9 mouse cellular contexts compared by ENCODE assay signal in the genomic region with DNA sequence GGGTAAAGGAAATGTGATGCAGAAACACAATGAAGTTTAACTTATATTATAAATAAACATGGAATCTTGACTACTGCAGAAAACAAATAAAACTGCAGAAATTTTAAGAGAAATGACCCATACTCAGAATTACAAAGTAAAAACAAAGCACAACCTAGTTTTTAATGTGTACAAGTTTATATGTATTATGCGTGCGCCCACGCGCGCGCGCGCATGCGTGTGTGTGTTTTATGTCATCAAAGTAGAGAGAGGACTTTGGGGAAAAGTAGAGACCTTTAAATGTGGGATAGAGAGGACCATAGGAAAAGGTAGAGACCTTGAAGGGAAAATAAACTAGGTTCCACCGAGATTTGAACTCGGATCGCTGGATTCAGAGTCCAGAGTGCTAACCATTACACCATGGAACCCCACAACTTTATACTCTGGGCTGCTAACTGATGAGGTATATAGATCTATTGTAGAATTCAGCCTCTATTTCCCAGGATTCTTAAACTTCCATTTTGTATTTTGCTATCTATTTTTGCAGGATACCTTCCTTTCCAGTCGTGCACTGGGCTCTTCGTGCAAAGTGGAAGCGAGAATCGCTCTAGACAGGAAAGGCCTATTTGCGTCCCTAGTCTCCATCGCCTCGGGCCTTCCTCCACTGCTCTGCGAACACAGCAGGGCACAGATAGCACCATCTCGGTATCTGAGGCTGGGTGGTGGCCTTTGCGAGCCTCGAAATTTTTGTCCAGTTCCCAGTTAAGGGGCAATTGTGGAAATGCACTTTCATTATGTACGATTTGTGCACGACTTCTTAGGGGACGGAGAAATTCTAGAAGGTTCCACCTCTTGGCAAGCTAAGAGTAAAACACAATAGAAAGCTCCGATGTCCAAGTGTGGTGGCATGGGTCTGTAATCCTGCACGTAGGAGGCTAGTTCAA. TPM values are rescaled to one million over a fixed set of nuclear protein-coding genes. Genes with fewer than 3 reads are reported as not detected.
A peak's percentile ranks its signal among the peaks of the same experiment; 100 is the strongest.
DNase-seq lines count a peak whose midpoint lies in the region; ATAC-seq lines count a peak whose summit lies in the region.
"Had no signal": no experiment of that assay in that cellular context is flagged by ENCODE, and none has a peak within 500 bp of the region (broad histone marks: within the 10 kb centered on the region; RNA-seq: fewer than 3 reads in every experiment).

No protein-coding gene starts in this region.

- H3K27ac ChIP-seq in forebrain, embryonic 11.5 days (ENCODE audit: low read depth, low read length): no peak overlapping the region
- no peak overlapping the region for H3K27ac ChIP-seq in forebrain, embryonic 15.5 days (replicated peaks)
- no peak overlapping the region for H3K27ac ChIP-seq in embryonic facial prominence, embryonic 12.5 days
- H3K27ac ChIP-seq in intestine, embryonic 15.5 days: no peak overlapping the region
- no peak overlapping the region for H3K27ac ChIP-seq in midbrain, embryonic 15.5 days

- ATAC-seq in forebrain, embryonic 11.5 days (replicated peaks; ENCODE audit: low FRiP score): no peak
- ATAC-seq in forebrain, embryonic 15.5 days (replicated peaks): no peak
- no peak for ATAC-seq in embryonic facial prominence, embryonic 12.5 days (ENCODE audit: insufficient number of reproducible peaks, insufficient read depth, low FRiP score, low TSS enrichment)
- peak; percentile 22; the same call in 1 of the 2 replicates for ATAC-seq in intestine, embryonic 15.5 days
- no peak for ATAC-seq in midbrain, embryonic 15.5 days (replicated peaks)

- no peaks in the 10 kb centered on the region for H3K36me3 ChIP-seq in forebrain, embryonic 11.5 days (ENCODE audit: control insufficient read depth, insufficient read depth, low read length)
- no peaks in the 10 kb centered on the region for H3K36me3 ChIP-seq in forebrain, embryonic 15.5 days
- no peaks in the 10 kb centered on the region for H3K36me3 ChIP-seq in embryonic facial prominence, embryonic 12.5 days
- no peaks in the 10 kb centered on the region for H3K36me3 ChIP-seq in intestine, embryonic 15.5 days
- no peaks in the 10 kb centered on the region for H3K36me3 ChIP-seq in midbrain, embryonic 15.5 days (replicated peaks)

- H3K9me3 ChIP-seq in forebrain, embryonic 11.5 days (ENCODE audit: control insufficient read depth, low read length): no peaks in the 10 kb centered on the region
- H3K9me3 ChIP-seq in forebrain, embryonic 15.5 days: no peaks in the 10 kb centered on the region
- H3K9me3 ChIP-seq in embryonic facial prominence, embryonic 12.5 days: no peaks in the 10 kb centered on the region
- no peaks in the 10 kb centered on the region for H3K9me3 ChIP-seq in intestine, embryonic 15.5 days
- H3K9me3 ChIP-seq in midbrain, embryonic 15.5 days: no peaks in the 10 kb centered on the region

- H3K27me3 ChIP-seq in forebrain, embryonic 11.5 days (ENCODE audit: control insufficient read depth, insufficient read depth, low read length): no peaks in the 10 kb centered on the region
- H3K27me3 ChIP-seq in forebrain, embryonic 15.5 days: no peaks in the 10 kb centered on the region
- H3K27me3 ChIP-seq in embryonic facial prominence, embryonic 12.5 days: no peaks in the 10 kb centered on the region
- no peaks in the 10 kb centered on the region for H3K27me3 ChIP-seq in intestine, embryonic 15.5 days (replicated peaks)
- peaks cover 23% of the 10 kb centered on the region; the same call in 1 of the 2 replicates for H3K27me3 ChIP-seq in midbrain, embryonic 15.5 days (replicated peaks)

- H3K9ac ChIP-seq in forebrain, embryonic 11.5 days (ENCODE audit: low read length): no peak overlapping the region
- H3K9ac ChIP-seq in forebrain, embryonic 15.5 days (replicated peaks): no peak overlapping the region
- H3K9ac ChIP-seq in embryonic facial prominence, embryonic 12.5 days: no peak overlapping the region
- H3K9ac ChIP-seq in intestine, embryonic 15.5 days: no peak overlapping the region
- H3K9ac ChIP-seq in midbrain, embryonic 15.5 days: no peak overlapping the region

- peak; percentile 58 for DNase-seq in forebrain, embryonic 11.5 days (ENCODE audit: low spot score)
- peak; percentile 30 for DNase-seq in 3134 (ENCODE audit: extremely low read depth, insufficient read length, low spot score)
- DNase-seq in gastrocnemius, adult 8-10 months (ENCODE audit: low spot score in 2 of 2): no peak
- DNase-seq in urinary bladder, postnatal 14 days (ENCODE audit: low spot score): no peak

- 3% methylated on average over 28 of the region's 28 CpGs for WGBS in forebrain, embryonic 11.5 days
- 11% methylated on average over 28 of the region's 28 CpGs for WGBS in forebrain, embryonic 15.5 days
- 7% methylated on average over 28 of the region's 28 CpGs for WGBS in embryonic facial prominence, embryonic 12.5 days
- 24% methylated on average over 28 of the region's 28 CpGs for WGBS in intestine, embryonic 15.5 days
- 8% methylated on average over 28 of the region's 28 CpGs for WGBS in midbrain, embryonic 15.5 days

- H3K4me1 ChIP-seq in forebrain, embryonic 11.5 days (replicated peaks; ENCODE audit: control insufficient read depth, insufficient read depth, low read length): 0 out of 2 replicates have a peak, but pooled peaks cover 2% of the 10 kb centered on the region
- peaks cover 4% of the 10 kb centered on the region; the same call in 1 of the 2 replicates for H3K4me1 ChIP-seq in forebrain, embryonic 15.5 days
- H3K4me1 ChIP-seq in embryonic facial prominence, embryonic 12.5 days: peaks cover 8% of the 10 kb centered on the region; the same call in 1 of the 2 replicates
- no peaks in the 10 kb centered on the region for H3K4me1 ChIP-seq in intestine, embryonic 15.5 days (replicated peaks)
- no peaks in the 10 kb centered on the region for H3K4me1 ChIP-seq in midbrain, embryonic 15.5 days

- H3K4me2 ChIP-seq in forebrain, embryonic 11.5 days (ENCODE audit: low read depth, low read length, severe bottlenecking): peak overlapping the region; percentile 36; the same call in 1 of the 2 replicates
- H3K4me2 ChIP-seq in forebrain, embryonic 15.5 days (replicated peaks): no peak overlapping the region; the same call in 1 of the 2 replicates
- peak overlapping the region; percentile 35 for H3K4me2 ChIP-seq in embryonic facial prominence, embryonic 12.5 days (replicated peaks)
- peak overlapping the region; percentile 48 for H3K4me2 ChIP-seq in intestine, embryonic 15.5 days (replicated peaks)
- H3K4me2 ChIP-seq in midbrain, embryonic 15.5 days: peak overlapping the region; percentile 25

- 0 out of 2 replicates have a peak overlapping the region, but pooled peaks have one; percentile 11 for H3K4me3 ChIP-seq in forebrain, embryonic 11.5 days (ENCODE audit: low read depth, low read length)
- no peak overlapping the region for H3K4me3 ChIP-seq in forebrain, embryonic 15.5 days
- H3K4me3 ChIP-seq in embryonic facial prominence, embryonic 12.5 days: peak overlapping the region; percentile 23
- 0 out of 2 replicates have a peak overlapping the region, but pooled peaks have one; percentile 9 for H3K4me3 ChIP-seq in intestine, embryonic 15.5 days (replicated peaks)
- no peak overlapping the region for H3K4me3 ChIP-seq in midbrain, embryonic 15.5 days

RNA-seq across cellular contexts. Expression of gene Zfp184, which starts 11.0 kb away (rescaled TPM):
- 25.9 and 27.5 TPM in 2 replicates for polyA plus RNA-seq in forebrain, embryonic 11.5 days (2014; fragmentation: Nextera tagmentation; extraction: Ambion mirVana)
- 23.6 and 24.7 TPM in 2 replicates for polyA plus RNA-seq in forebrain, embryonic 15.5 days (2015; fragmentation: Nextera tagmentation; extraction: Ambion mirVana)
- polyA plus RNA-seq in embryonic facial prominence, embryonic 12.5 days (2016; fragmentation: Nextera tagmentation; extraction: Ambion mirVana): 21.7 and 23.6 TPM in 2 replicates
- 6.2 and 7.5 TPM in 2 replicates for polyA plus RNA-seq in intestine, embryonic 15.5 days (2015; fragmentation: Nextera tagmentation; extraction: Ambion mirVana)
- 14.0 TPM in 2 replicates for polyA plus RNA-seq in midbrain, embryonic 15.5 days (2015; fragmentation: Nextera tagmentation; extraction: Ambion mirVana)
- 1 to 10 TPM in 1 of 4 experiments, under 1 TPM in 3; 0.48 to 1.4 (median 0.80) TPM for total RNA-seq in gastrocnemius, adult 8-10 months (2022)

RNA-seq across cellular contexts. Expression of gene Pom121l2, which starts 47.1 kb away (rescaled TPM):
- 0.12 TPM in 1 of 2 replicates, not detected in the other for polyA plus RNA-seq in forebrain, embryonic 11.5 days (2014; fragmentation: Nextera tagmentation; extraction: Ambion mirVana)
- not detected in 2 replicates for polyA plus RNA-seq in forebrain, embryonic 15.5 days (2015; fragmentation: Nextera tagmentation; extraction: Ambion mirVana)
- 0.33 TPM in 1 of 2 replicates, not detected in the other for polyA plus RNA-seq in embryonic facial prominence, embryonic 12.5 days (2016; fragmentation: Nextera tagmentation; extraction: Ambion mirVana)
- polyA plus RNA-seq in intestine, embryonic 15.5 days (2015; fragmentation: Nextera tagmentation; extraction: Ambion mirVana): 0.06 TPM in 1 of 2 replicates, not detected in the other
- polyA plus RNA-seq in midbrain, embryonic 15.5 days (2015; fragmentation: Nextera tagmentation; extraction: Ambion mirVana): not detected in 2 replicates
- not detected for total RNA-seq in gastrocnemius, adult 8-10 months (2022)
- polyA plus RNA-seq: frontal cortex, adult 2 months had no signal

Comparison
In these comparisons a context has a peak if more than half of its experiments do, and no peak if none do; other contexts are left out.
1. H3K4me3 ChIP-seq: peak in forebrain, embryonic 11.5 days (single experiment), embryonic facial prominence, embryonic 12.5 days (single experiment) and intestine, embryonic 15.5 days (single experiment); none in forebrain, embryonic 15.5 days (single experiment) and midbrain, embryonic 15.5 days (single experiment).
2. DNase-seq: peak in forebrain, embryonic 11.5 days (single experiment) and 3134 (single experiment); none in gastrocnemius, adult 8-10 months (0 of 2) and urinary bladder, postnatal 14 days (single experiment).